Mouse (Mus musculus) kidney, adult 2 months (tissue): Measurements from ENCODE around the gene Tnfrsf9.

Experiments used
- CTCF ChIP-seq: fragments of 200-500 bp; conservative IDR thresholded peaks from 2 replicates; pipeline ENCODE4 v1.5.1; 2011; ENCODE audit warnings: low read depth, mild to moderate bottlenecking, control low read depth, low read length, moderate library complexity, mixed read lengths; ENCODE audit not compliant: insufficient read depth, insufficient read length
- POLR2A ChIP-seq: fragments of 200-500 bp; IDR thresholded peaks from one replicate; pipeline ENCODE4 v1.6.1; 2011; ENCODE audit warnings: low read depth, low read length, control low read depth

GRCm38 (mm10) chr4:150962231-150962630, 47.9 kb downstream of the Tnfrsf9 start:
- TF ChIP-seq POLR2A: no peak
- TF ChIP-seq CTCF: no peak
